Mouse (Mus musculus): Measurements from ENCODE around the gene Hnrnph3.

DNA sequence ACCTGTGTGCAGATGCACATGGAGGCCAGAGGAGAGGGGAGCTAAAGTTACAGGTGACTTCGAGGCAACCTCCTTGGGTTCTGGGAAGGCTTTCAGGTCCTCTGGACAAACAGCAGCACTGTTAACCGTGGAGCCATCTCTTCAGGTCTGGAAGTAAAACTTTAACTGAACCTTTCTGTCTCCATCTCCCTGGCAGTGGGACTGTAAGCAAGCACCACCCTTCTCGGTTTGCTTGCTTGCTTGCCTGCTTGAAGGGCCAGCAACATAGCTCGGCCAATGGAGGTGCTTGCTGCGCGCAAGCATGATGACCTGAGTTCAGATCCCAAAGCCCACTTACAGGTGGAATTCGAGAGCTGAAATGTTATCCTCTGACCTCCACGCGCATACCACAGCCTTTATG is 40.5 kb upstream of the Hnrnph3 start:
- TF ChIP-seq CTCF (IDR thresholded peaks at IDR 0.05; ENCODE audit: borderline replicate concordance, insufficient read depth, low read length) (no peak), POLR2A (IDR thresholded peaks at IDR 0.05; ENCODE audit: low read depth, low read length) (no peak)

Measured in embryonic fibroblast, embryonic 13.5 days (primary cell).